Mouse (Mus musculus) ES-Bruce4 (cell line): ENCODE data around the gene Ttll12.

Experiments used
- CTCF ChIP-seq: IDR thresholded peaks from one replicate; pipeline ENCODE4 v1.8.1; 2011; ENCODE audit warnings: low read depth, low read length
- POLR2A ChIP-seq: IDR thresholded peaks from one replicate; pipeline ENCODE4 v1.8.1; 2011; ENCODE audit warnings: low read length; ENCODE audit not compliant: insufficient read depth

DNA sequence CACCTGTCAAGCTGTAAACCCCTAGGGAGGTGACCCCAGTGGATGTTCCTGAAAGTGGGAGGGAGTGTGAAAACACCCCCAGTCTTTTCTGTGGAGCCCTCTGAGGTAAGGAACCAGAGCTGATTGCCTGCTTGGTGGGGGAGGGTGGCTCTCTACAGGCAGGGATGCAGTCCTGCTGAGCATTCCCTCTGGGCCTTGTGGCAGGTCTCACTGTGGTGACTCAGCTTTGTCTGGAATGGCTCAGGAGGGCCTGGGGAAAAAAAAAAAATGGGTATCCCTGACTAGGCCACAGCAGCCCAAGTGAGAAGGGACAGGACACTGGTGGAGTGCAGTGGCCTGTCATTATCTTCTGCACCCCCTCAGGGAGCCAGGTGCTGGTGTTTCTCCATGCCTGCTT is 1.8 kb downstream of the Ttll12 start:
- TF ChIP-seq CTCF (no peak), POLR2A (no peak)
